Mouse (Mus musculus) T-helper 17 cell (primary cell): ENCODE measurements around the gene 1190005I06Rik.

ENCODE experiments used
- in situ Hi-C, 2 experiments: fragments of 300-600 bp; cut with MboI, MseI; formaldehyde crosslinking; loops; 1 replicate in 1 of 2; 2 replicates in 1 of 2; pipeline ENCODE4 v1.15.1; 2025; ENCODE audit warnings: high pct_unique_total_duplicates in 2 of 2

The 1190005I06Rik gene

GRCm38 (mm10) chr8:120563851-120564837 is 83.3 kb downstream of the 1190005I06Rik start:
- in situ Hi-C loops, result loop anchor here in 1 of 2 experiments (25.0 kb wide), 1 partner anchor 1002 kb away; the partner anchor contains the start of gene Mbtps1

GRCm38 (mm10) chr8:120563348-120563724 is 84.1 kb downstream of the 1190005I06Rik start:
- in situ Hi-C loops, result loop anchor here in 1 of 2 experiments (25.0 kb wide), 1 partner anchor 1001 kb away; the partner anchor contains the start of gene Mbtps1

GRCm38 (mm10) chr8:120562680-120563347 is 84.6 kb downstream of the 1190005I06Rik start:
- in situ Hi-C loops, result loop anchor here in 1 of 2 experiments (25.0 kb wide), 1 partner anchor 1001 kb away; the partner anchor contains the start of gene Mbtps1

GRCm38 (mm10) chr8:120561539-120562435 is 85.6 kb downstream of the 1190005I06Rik start:
- in situ Hi-C loops, result loop anchor here in 1 of 2 experiments (25.0 kb wide), 1 partner anchor 999 kb away; the partner anchor contains the start of gene Mbtps1

DNA sequence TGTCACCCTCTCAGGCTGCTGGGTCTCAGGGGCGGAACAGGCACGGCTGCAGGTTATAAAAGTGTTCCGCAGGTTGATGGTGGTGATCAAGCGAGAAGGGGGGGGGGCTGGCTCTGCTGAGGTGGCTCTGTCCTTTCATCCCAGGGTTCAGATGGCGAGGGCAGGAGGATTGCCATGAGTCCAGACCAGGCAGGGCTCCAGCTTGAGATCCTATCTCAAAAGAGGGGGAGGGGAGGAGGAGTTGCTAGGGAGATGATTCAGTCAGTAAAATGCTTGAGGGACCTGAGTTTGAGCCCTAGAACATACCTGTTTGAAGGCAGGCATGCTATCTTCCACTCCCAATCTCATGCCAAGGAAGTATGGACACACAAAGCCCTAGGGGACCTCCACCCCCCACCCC is 86.9 kb downstream of the 1190005I06Rik start:
- in situ Hi-C loops, result loop anchor here in 1 of 2 experiments (25.0 kb wide), 1 partner anchor 998 kb away; the partner anchor contains the start of gene Mbtps1

DNA sequence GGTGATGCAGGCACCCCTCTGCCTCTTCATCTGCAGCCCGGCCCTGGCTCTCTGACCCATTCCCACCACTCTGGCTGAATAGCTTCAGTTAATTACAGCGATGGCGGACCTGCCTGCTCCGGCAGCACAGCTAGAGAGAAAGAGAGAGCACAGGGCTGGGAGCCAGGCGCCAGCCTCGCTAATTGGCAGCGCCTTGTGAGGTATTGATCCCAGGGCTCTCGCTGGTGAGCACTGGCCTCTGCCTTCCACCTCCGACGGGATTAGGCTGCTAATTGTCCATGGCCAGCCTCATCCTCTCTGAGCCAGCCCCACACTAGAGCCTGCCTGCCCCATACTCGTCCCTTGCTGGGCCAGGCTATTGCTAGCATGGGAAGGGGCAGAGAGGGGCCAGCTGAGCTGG is 87.8 kb downstream of the 1190005I06Rik start:
- in situ Hi-C loops, result loop anchor here in 1 of 2 experiments (25.0 kb wide), 1 partner anchor 997 kb away; the partner anchor contains the start of gene Mbtps1
